Mouse (Mus musculus) liver, adult 2 months (tissue): ENCODE data around the gene Il11. TPM values are rescaled to one million over a fixed set of nuclear protein-coding genes. Genes with fewer than 3 reads are reported as not detected.

ENCODE experiments used
- DNase-seq: peaks from one replicate; pipeline ENCODE4 v3.0.0-alpha.2; 2011; ENCODE audit warnings: low read depth, low spot score; ENCODE audit errors: extremely low read depth
- H3K27ac ChIP-seq: fragments of 200-500 bp; replicated peaks from 2 replicates; pipeline ENCODE4 v1.5.1; 2012; ENCODE audit warnings: low read depth, mild to moderate bottlenecking, control low read depth, inconsistent platforms, low read length; ENCODE audit not compliant: insufficient read depth
- H3K27me3 ChIP-seq: fragments of 200-500 bp; 2 replicates; pipeline ENCODE4 v1.6.1; 2012; ENCODE audit warnings: mild to moderate bottlenecking, moderate library complexity, low read length, inconsistent platforms; ENCODE audit not compliant: control insufficient read depth, insufficient read depth
- H3K36me3 ChIP-seq: fragments of 200-500 bp; 2 replicates; pipeline ENCODE4 v1.6.1; 2012; ENCODE audit warnings: low read length, inconsistent platforms; ENCODE audit not compliant: control insufficient read depth, insufficient read depth
- H3K4me1 ChIP-seq: fragments of 200-500 bp; 2 replicates; pipeline ENCODE4 v1.6.1; 2011; ENCODE audit warnings: low read length; ENCODE audit not compliant: control insufficient read depth, insufficient read depth
- H3K4me3 ChIP-seq: fragments of 200-500 bp; 2 replicates; pipeline ENCODE4 v1.5.1; 2011; ENCODE audit warnings: low read depth, mild to moderate bottlenecking, control low read depth, low read length, moderate library complexity; ENCODE audit not compliant: insufficient read depth
- H3K79me2 ChIP-seq: fragments of 200-500 bp; 2 replicates; pipeline ENCODE4 v1.6.1; 2012; ENCODE audit warnings: inconsistent platforms, mild to moderate bottlenecking, low read length, moderate library complexity; ENCODE audit not compliant: control insufficient read depth, insufficient read depth
- H3K9ac ChIP-seq: fragments of 200-500 bp; 2 replicates; pipeline ENCODE4 v1.6.1; 2012; ENCODE audit warnings: low read depth, mild to moderate bottlenecking, control low read depth, inconsistent platforms, low read length
- CTCF ChIP-seq: fragments of 200-500 bp; IDR thresholded peaks from 2 replicates; pipeline ENCODE4 v1.5.1; 2011; ENCODE audit warnings: low read depth, low read length, control low read depth
- POLR2A ChIP-seq: fragments of 200-500 bp; IDR thresholded peaks from 2 replicates; pipeline ENCODE4 v1.6.1; 2011; ENCODE audit warnings: low read length, control low read depth; ENCODE audit not compliant: insufficient read depth; ENCODE audit errors: extremely low read depth
- WGBS: fragments of 180-500 bp; shearing (Covaris S2); methylation state at CpG from one replicate; pipeline ENCODE4 v1.1.7; 2018; 5-methylcytosine and 5-hydroxymethylcytosine counted together
- polyA plus RNA-seq: library from polyadenylated mRNA; depleted of rRNA; stranded (reverse); fragments of >200 nt; gene quantifications from 2 replicates; pipeline ENCODE4 v1.2.3, GENCODE M21; 2012
- total RNA-seq: library from RNA; depleted of rRNA; stranded (reverse); fragments of >200 nt; gene quantifications from 2 replicates; pipeline ENCODE4 v1.2.3, GENCODE M21; 2014

Gene Il11
- total and polyA plus RNA-seq, 2 experiments, result 0.09 TPM; not detected in 1

DNA sequence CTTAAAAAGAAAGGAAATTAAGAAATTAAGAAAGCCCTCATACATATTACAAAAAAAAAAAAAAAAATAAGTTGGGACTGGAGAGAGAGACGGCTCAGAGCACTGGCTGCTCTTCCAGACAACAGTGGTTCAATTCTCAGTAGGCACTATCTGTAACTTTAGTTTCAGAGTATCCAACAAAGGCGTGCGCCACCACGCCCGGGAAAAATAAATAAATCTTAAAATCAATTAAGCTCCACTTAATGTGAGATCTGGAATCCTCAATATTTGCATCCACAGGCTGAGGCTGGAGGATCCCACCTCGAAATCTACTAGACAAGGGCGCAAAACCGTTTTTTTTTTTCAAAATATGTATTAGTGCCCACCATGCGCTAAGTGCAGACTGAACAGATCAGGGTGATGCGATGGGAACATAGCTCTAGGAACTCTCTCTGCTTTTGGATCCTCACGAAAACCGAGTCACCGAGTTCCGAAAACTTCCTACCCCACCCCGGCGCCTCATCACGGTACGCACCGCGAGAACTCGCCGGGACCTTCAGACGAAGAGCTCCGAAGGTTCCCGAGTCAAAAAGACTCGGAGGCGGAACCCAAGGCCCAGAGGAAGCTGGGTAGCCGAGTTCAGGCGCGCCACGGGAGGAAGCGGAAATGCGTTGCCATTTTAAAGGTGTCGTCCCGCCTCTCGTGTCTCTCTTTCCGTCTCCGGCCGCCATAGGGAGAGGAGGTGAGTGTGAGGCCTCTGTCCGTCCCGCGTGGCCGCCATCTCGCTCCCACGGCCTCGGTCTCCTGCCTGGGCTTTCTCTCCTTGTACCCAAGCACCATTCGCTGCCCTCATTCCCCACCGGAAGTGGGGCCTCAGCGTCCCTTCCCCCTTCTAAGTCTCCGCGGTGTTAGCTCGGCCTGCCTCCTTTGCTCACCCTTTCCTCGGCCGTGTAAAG, 9.9 kb upstream of the Il11 start, which contains the start of gene Rpl28:
Gene Rpl28 (plus strand): TSS at position 597 of the 935 bp plus-strand sequence.
- WGBS, result under 1% methylated on average over 54 of the region's 54 CpGs
- peaks cover 16% of the 10 kb centered on the region for H3K4me1 ChIP-seq

DNA sequence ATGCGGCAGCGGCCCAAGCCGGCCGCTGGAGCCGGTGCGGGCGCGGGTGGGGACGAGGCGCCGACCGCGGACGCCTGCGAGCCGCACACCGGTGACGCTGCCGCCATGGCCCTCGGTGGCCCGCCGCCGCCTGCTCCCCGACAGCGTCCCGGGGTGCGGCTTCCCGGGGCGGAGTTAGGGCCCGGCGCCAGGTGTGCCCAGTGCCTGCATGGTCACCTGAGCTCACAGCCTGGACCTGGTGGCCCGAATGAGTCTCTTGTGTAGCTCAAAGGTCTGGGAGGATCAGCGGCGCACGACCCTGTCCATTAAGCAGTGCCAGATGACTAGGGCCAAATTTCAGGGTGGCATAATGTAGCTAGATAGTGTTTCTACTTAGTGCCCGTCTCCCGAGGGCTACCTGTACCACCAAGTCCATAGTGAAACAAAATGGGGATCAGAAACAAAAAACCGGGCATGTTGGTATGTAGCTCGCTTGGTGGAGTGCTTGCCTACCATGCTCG, 6.8 kb upstream of the Il11 start, which contains the start of gene Tmem238:
Gene Tmem238 (minus strand): TSS at position 221 of the 500 bp plus-strand sequence.
- H3K4me1 ChIP-seq, result peaks cover 16% of the 10 kb centered on the region
- TF ChIP-seq POLR2A (0 out of 2 replicates have a peak, but pooled peaks have one; percentile 19), CTCF (no peak)
- WGBS, result 4% methylated on average over 40 of the region's 40 CpGs
- peak; percentile 81 for DNase-seq
- peak within 1 kb of the TSS; percentile 95 for H3K9ac ChIP-seq
- H3K79me2 ChIP-seq, result peaks cover 11% of the 10 kb centered on the region; the same call in 1 of the 2 replicates
- H3K4me3 ChIP-seq, result peak within 1 kb of the TSS; percentile 93
- H3K27me3 ChIP-seq, result no peaks in the 10 kb centered on the region
- peak within 1 kb of the TSS; percentile 84 for H3K27ac ChIP-seq
- peaks cover 1% of the 10 kb centered on the region; the same call in 1 of the 2 replicates for H3K36me3 ChIP-seq

More for the DNA sequence above, 9.9 kb upstream of the Il11 start, which contains the start of gene Rpl28:
- DNase-seq, result peak; percentile 88
- Histone ChIP-seq H3K27ac (peak within 1 kb of the TSS; percentile 83), H3K36me3 (peaks cover 12% of the 10 kb centered on the region; the same call in 1 of the 2 replicates), H3K27me3 (no peaks in the 10 kb centered on the region), H3K4me3 (peak within 1 kb of the TSS; percentile 82), H3K79me2 (peaks cover 9% of the 10 kb centered on the region; the same call in 1 of the 2 replicates), H3K9ac (peak within 1 kb of the TSS; percentile 86)
- peak; percentile 92 for TF ChIP-seq POLR2A
- TF ChIP-seq CTCF, result no peak

DNA sequence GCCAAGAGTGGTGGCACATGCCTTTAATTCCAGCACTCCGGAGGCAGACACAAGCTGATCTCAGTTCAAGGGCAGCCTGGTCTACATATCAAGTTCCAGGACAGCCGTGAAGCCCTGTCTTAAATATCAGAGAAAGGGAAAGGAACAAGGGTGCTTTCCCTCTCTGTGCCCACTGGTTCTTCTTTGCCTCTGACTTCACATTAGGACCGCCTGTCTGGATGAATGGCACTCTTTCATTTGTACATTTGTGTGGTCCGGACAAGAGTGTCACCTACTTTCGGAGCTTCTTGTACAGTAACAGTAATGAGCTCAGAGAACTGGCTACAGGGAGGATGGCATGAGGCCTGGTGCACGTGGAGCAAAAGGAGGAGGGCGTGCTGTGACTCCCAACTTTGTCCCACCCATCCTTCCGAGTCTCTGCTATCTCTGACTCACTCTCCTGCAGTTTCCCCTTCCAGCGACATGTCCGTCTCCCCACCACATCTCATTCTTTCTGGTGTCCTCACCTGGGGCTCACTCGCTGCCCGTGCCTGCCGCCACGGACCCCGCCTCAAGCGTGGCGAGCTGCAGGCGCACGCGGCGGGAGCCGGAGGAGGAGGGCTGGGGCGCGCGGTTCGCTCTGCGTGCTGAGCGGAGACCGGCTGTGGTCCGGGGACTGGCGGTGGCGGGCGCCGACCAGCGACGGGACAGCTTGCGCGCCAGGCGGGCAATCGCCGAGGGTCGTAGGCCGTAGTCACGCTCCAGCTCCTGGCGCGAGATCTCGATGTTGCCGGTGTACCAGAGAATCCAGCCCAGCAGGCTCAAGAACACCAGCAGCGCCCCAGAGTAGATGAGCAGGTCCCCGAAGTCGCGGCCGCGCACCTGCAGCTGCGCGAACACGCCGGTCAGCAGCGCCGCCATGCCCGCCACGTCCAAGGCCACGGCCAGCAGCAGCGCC, 6.1 kb upstream of the Il11 start:
- TF ChIP-seq POLR2A (no peak), CTCF (peak; percentile 46)
- Histone ChIP-seq H3K4me3 (peak overlapping the region; percentile 93), H3K9ac (peak overlapping the region; percentile 95), H3K27me3 (no peaks in the 10 kb centered on the region), H3K27ac (peak overlapping the region; percentile 84), H3K79me2 (peaks cover 11% of the 10 kb centered on the region; the same call in 1 of the 2 replicates), H3K36me3 (no peaks in the 10 kb centered on the region; the same call in 1 of the 2 replicates), H3K4me1 (peaks cover 13% of the 10 kb centered on the region)
- 1% methylated on average over 62 of the region's 64 CpGs for WGBS
- DNase-seq, result peak; percentile 33

DNA sequence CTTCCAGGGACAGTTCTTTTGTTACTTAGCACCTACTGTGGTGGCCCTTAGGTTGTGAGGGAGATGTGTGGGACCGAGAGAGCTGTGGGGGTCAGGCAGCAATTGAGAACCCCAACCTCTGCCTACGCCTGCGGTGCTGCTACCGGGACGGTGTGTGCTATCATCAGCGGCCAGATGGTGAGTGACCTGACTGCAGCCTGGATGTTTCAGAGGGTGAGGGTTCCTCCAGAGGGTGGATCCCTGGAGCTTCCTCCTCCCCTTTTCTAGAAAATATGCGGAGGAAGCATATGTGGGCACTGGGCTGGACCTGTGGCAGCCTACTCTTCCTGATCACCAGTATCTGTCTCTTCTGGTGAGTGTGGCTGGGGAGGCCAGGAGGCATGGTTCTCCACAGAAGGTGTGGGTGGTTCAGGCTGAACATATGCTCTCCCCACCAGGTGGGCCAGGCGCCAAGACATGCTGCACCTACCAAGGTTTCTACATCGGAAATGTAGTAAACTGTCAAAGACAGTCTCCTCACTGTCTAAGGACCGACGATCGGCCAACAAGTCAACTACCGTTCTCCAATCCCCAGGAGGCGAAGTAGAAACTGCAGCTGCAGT, 1.1 kb upstream of the Il11 start:
- TF ChIP-seq POLR2A (no peak), CTCF (no peak)
- Histone ChIP-seq H3K4me3 (no peak overlapping the region), H3K4me1 (peaks cover 6% of the 10 kb centered on the region; the same call in 1 of the 2 replicates), H3K79me2 (peaks cover 5% of the 10 kb centered on the region; the same call in 1 of the 2 replicates), H3K36me3 (no peaks in the 10 kb centered on the region; the same call in 1 of the 2 replicates), H3K27me3 (no peaks in the 10 kb centered on the region), H3K9ac (no peak overlapping the region), H3K27ac (no peak overlapping the region)
- DNase-seq, result no peak
- WGBS, result 86% methylated on average over 14 of the region's 14 CpGs
